Mouse (Mus musculus) splenic B cell, adult 2 months (primary cell): ENCODE data around the gene Tex2.

Experiments
- DNase-seq: peaks from one replicate; pipeline ENCODE4 v3.0.0-alpha.2; 2011; ENCODE audit warnings: low read depth, low spot score
- H3K27me3 ChIP-seq: 2 replicates; pipeline ENCODE4 v1.6.1; 2012; ENCODE audit warnings: mild to moderate bottlenecking, low read length, moderate library complexity, mixed read lengths; ENCODE audit not compliant: control insufficient read depth, poor library complexity, insufficient read depth, severe bottlenecking
- H3K36me3 ChIP-seq: 2 replicates; pipeline ENCODE4 v1.6.1; 2012; ENCODE audit warnings: mild to moderate bottlenecking, low read length, moderate library complexity, mixed read lengths; ENCODE audit not compliant: control insufficient read depth, poor library complexity, insufficient read depth, severe bottlenecking

Gene Tex2

DNA sequence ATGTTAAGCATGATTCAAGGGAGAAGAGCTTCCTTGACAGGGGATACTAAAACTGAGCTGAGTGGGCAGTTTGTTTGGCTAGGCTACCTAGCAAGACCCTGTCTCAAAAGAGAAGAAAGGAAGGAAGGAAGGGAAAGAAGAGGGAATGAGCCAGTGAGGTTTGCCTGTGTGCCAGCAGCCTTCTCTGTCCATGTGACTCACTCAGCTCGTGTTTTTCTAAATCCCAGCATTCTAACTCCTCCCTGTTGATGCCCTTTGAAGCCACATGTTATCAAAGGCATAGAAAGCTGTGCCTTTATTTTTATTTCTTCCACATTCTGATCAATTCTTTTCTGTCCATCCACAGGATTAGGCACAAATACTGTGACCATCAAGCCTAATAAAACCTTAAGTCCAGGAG is 85.3 kb downstream of the Tex2 start:
- Histone ChIP-seq H3K36me3 (no peaks in the 10 kb centered on the region), H3K27me3 (no peaks in the 10 kb centered on the region)
- DNase-seq: no peak

DNA sequence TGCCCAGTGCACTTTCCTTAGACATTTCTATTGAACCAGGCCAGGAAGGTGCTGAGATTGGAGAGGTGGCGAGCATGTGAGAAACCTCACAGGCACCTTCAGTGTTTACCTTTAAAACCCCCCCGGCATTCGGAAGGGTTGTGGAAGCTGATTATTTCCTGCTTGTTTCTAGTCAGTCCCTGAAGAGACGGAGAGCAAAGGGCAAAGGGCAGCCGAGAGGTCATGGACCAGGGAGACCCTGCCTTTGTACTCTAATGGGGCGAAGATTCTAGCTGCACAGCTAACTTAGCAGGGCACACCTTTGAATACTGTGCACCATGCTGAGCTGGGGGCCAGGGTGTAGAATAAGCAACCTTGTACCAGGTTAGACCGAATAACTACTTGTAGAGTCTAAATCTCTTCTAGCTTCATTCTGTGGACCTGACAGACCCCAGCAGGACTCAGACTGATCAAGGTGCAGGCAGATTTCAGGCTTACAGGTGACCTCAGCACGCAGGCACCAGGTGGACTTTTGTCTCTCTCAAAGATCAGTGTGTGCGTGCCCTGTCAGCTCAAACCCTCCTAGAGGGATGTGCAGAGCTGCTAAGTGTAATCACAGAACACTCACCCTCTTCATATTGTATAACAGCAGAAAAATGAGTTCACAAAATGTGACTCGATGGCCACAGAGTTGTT is 85.9 kb downstream of the Tex2 start:
- Histone ChIP-seq H3K36me3 (no peaks in the 10 kb centered on the region), H3K27me3 (no peaks in the 10 kb centered on the region)
- no peak for DNase-seq

DNA sequence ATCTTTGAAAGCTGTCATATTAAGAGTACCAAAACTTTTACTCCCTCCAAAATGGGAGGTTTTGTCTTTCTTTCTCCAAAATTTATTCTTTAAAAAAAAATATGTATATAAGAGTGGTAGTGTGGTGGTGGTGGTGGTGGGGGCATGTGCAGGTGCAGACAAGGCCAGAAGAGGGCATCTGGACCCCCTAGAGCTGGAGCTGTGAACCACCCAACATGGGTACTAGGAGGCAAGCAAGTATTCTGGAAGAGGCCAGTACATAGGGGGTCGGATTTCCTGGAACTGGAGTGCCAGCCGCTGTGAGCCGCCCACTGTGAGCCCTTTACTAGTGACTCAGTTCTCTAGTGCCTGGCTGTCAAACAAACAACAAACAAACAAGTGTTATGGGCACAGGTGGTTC is 90.7 kb downstream of the Tex2 start:
- H3K27me3 ChIP-seq: no peaks in the 10 kb centered on the region
- no peak for DNase-seq
- H3K36me3 ChIP-seq: no peaks in the 10 kb centered on the region

DNA sequence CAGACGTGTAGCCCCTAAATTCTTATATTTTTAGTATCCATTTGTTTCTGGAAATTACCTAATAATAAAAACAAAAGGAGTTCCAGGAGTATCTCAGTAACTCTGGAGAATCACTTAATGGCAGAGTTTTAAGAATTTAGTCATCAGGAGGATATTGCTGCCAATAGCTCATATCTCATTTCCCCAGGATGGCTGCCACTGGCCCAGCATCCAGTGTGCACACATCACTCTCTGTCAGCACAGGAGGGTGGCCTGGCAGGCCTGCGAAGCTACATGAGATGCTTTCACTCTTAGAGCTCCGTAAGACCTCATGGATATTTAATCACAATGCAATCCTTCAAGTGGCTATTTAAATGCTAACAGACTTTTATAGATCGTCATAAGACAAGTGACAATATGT is 91.6 kb downstream of the Tex2 start:
- DNase-seq: no peak
- no peaks in the 10 kb centered on the region for H3K36me3 ChIP-seq
- H3K27me3 ChIP-seq: no peaks in the 10 kb centered on the region

DNA sequence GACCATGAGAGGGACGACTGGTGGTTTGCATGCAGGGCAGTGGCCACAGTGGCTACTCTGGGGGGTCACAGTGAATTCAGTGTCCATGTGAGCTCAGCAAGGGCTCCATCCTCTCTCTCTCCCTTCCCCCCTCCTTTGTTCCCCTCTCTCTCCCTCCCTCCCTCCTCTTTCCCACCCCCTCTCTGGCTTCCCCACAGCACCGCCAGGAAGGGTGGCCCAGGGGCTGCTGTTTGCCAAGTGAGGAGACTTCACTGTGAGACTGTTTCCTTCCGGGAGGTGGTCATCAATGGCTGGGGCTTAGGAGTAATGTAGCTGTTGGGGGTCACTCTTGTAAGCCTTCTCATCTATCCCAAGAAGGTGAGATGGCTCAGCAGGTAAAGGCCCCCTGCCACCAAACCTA is 92.8 kb downstream of the Tex2 start:
- no peaks in the 10 kb centered on the region for H3K36me3 ChIP-seq
- DNase-seq: no peak

DNA sequence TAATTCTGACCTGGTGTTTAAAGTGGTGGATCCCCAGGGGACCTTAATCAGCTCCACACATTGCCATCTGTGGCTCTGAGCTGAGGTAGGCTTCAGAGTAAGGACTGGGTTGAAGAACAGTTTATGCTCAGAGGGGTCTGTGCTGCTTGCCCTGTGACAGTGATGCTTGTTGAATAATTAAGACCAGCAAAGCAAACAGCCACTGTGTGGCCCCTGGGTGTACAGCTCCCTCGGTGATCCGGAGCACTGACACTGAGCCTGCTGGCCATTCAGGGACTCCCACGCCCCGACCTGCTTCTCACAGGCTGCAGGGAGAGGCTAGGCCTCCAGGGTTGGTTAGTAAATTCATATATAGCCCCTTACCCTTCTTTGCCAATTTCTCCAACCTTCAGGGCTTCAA is 93.7 kb downstream of the Tex2 start:
- Histone ChIP-seq H3K36me3 (no peaks in the 10 kb centered on the region), H3K27me3 (no peaks in the 10 kb centered on the region)
- DNase-seq: no peak

More for the DNA sequence above, 92.8 kb downstream of the Tex2 start:
- H3K27me3 ChIP-seq: no peaks in the 10 kb centered on the region

DNA sequence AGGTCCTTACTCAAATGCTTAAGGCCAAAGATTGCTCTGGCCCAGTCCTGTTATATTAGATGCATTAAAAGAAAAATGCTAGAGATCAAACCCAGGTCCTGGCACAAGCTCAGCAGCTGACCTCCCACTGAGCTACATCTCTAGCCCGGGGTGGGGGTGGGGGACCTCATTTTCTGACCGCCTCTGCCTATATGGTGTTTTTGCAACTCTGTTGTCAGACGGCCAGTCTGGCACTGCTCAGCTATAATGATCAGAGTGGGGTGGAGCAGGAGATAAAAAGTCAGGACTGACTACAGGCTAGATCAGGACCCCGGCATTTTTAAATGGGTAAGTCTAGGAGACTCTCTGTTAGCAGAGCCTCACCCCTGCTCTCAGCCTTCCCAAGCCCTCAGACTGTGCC is 94.8 kb downstream of the Tex2 start:
- Histone ChIP-seq H3K27me3 (no peaks in the 10 kb centered on the region), H3K36me3 (no peaks in the 10 kb centered on the region)
- DNase-seq: no peak

DNA sequence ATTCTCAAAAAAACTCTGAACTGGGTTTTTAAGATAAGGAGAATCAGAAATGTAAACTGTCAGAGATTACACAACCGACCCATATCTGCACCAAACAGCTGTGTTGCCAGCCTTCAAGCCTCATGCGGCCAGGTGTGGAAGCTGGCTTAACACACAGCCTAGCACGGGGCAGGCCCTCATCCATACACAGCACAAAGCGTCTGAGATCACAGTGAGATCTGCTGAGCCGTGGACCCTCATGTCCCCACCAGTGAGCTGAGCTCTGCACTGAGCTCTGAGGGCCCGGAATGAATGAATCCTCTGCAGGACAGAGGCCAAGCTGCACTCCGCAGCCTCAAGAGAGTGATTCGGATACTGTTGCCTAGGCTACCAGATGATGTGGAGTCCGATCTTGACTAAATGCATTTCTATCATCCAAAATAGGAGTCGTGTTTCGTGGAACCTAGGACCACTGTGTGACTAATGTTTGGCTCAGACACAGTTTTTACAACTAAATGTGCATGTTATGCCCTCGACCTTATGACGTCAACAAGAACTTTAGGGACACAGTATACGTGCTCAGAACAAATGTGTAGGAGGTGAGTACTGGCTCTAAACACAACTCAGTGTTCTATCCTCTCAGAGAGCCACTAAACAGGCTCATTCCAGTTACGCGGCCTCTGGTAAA is 98.0 kb downstream of the Tex2 start:
- DNase-seq: no peak
- no peaks in the 10 kb centered on the region for H3K27me3 ChIP-seq
- H3K36me3 ChIP-seq: no peaks in the 10 kb centered on the region

DNA sequence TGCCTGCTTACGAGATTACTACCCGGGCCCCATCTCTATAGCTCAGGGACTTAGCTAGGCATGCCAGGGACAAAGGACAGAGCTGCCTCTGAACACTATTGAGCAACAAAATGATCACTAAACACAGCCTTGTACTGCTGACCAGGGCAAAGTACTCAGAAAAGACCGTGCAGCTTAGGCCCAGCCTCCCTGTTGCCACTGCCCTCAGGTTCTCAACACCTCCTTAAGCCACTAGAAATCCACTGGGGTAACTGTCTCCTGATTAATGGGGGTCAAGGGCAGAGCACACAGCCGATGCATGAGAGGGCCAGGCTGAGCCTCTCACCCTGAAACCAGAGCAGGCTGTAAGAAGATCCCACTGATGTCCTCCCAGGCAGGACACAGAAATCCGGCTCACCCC is 98.8 kb downstream of the Tex2 start:
- no peak for DNase-seq
- Histone ChIP-seq H3K27me3 (no peaks in the 10 kb centered on the region), H3K36me3 (no peaks in the 10 kb centered on the region)

DNA sequence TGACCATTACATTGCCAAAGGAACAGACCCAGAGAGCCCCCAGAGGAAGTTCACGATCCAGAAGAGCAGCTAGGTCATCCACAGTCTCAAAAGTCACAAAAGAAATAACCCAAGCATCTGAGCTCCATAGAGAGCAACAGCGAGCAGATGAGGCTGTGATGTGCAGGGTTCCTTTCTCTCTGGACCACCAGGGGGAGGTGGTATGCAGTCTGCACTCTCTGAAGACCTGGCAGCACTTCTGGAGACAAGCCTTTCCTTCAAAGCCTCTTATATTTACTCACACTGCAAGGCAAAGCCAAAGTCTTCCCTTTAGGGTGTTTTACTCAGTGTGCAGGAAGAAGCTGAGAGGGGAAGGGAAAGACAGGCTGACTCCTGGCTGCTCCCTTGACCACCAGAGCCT is 100.1 kb downstream of the Tex2 start:
- DNase-seq: peak; percentile 66
- H3K36me3 ChIP-seq: no peaks in the 10 kb centered on the region
- no peaks in the 10 kb centered on the region for H3K27me3 ChIP-seq

DNA sequence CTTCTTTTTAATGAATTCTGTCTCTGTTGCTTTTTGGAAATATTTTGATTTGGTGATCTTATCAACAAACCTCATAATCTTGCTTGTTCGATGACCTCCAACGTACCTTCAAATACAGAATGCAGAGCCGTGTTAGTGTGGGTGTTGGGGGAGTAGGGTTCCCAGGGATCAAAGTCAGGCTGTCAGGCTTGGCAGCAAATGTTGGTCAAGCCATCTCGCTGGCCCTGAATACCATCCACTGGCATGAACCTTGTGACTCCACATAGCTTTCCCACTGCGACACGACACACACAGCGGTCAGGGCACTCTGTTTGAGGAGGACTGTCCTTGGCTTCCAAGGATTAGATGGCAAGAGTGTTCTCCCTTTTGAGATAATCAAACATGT is 101.2 kb downstream of the Tex2 start:
- H3K36me3 ChIP-seq: no peaks in the 10 kb centered on the region
- H3K27me3 ChIP-seq: no peaks in the 10 kb centered on the region

DNA sequence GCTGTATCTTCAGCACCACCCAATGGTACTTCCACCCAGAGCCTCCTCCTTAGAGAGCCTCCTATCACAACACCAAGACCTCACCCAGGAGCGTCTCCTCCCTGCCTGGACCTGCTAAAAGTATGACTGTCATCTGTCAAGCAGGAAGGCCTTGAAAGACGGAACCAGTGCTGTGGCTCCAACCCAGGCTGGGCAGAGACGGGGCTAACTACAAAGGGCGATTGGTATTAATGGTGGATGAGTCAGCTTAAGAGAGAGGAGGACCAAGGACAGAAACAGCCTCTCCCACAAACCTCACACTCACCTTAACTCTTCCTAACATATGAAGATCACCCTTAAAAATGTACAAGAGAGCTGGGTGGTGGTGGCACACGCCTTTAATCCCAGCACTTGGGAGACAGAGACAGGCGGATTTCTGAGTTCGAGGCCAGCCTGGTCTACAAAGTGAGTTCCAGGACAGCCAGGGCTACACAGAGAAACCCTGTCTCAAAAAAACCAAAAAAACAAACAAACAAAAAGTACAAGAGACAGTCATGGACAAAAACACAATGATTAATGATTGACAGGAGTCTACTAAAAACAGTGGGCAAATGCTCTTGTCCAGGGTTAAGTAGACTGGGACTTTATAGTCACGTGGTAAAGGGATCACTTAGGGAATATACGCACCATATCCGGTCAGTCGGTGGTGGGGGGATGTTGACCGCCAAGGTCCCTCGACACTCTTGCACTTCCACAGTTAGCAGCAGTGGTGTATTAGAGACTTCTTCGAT is 101.8 kb downstream of the Tex2 start:
- no peaks in the 10 kb centered on the region for H3K27me3 ChIP-seq
- DNase-seq: no peak
- no peaks in the 10 kb centered on the region for H3K36me3 ChIP-seq

More for the DNA sequence above, 101.2 kb downstream of the Tex2 start:
- no peak for DNase-seq

DNA sequence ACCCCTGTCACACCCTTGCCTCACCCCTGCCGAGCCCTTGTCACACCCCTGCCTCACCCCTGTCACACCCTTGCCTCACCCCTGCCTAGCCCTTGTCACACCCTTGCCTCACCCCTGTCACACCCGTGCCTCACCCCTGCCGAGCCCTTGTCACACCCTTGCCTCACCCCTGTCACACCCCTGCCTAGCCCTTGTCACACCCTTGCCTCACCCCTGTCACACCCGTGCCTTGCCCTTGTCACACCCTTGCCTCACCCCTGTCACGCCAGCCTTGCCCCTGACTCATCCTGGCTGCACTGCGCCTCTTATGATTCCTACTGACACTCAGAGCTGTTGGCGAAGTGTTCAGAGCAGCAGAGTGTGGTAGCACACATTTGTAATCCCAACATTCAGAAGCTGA is 105.6 kb downstream of the Tex2 start:
- DNase-seq: no peak
- Histone ChIP-seq H3K36me3 (no peaks in the 10 kb centered on the region), H3K27me3 (no peaks in the 10 kb centered on the region)

DNA sequence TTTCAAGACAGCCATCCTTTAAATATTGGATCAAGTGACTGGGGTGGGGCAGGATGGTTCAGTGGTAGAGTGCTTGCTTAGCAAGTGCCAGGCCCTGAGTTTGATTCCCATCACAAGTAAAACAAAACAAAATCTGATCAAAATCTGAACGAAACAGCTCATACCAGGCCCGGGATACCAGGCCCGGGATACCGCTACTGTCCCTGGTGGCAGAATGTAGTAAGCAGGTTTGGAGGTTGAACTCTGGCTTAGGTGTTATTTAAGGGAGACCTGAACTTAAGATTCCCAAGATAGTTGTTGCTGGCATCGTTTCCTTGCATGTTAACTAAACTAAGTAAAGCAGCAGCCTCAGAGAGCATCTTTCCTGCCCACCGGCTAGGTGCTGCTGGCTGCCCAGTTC is 107.0 kb downstream of the Tex2 start:
- no peak for DNase-seq
- Histone ChIP-seq H3K36me3 (no peaks in the 10 kb centered on the region), H3K27me3 (no peaks in the 10 kb centered on the region)

DNA sequence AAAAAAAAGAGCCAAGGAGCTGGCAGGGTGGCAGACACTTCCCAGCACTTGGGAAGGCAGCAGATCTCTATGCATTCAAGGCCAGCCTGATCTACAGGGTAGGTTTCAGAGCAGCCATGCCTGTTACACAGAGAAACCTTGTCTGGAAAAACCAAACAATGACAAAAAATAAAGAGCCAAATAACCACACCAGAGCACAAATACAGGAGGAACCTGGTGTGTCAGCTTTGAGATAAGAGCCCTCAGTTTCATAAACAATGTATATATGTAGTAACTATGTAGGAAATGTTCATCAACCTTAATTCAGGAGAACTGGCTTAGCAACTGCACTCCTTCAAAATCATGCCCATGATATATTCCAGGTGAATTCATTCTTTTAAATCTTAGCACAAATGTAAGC is 109.1 kb downstream of the Tex2 start:
- Histone ChIP-seq H3K36me3 (no peaks in the 10 kb centered on the region), H3K27me3 (no peaks in the 10 kb centered on the region)
- no peak for DNase-seq
